Mouse (Mus musculus) MEL (cell line): Measurements from ENCODE around the gene 6430628N08Rik. TPM values are rescaled to one million over a fixed set of nuclear protein-coding genes. Genes with fewer than 3 reads are reported as not detected.

ENCODE experiments used
- DNase-seq: peaks from one replicate; pipeline ENCODE4 v3.0.0; 2011; ENCODE audit warnings: low read depth, low spot score
- H3K27ac ChIP-seq: 2 replicates; pipeline ENCODE4 v1.5.1; 2012; ENCODE audit warnings: low read depth, mild to moderate bottlenecking, control low read depth, low read length, moderate library complexity; ENCODE audit not compliant: control insufficient read depth
- H3K27me3 ChIP-seq, 2 experiments: fragments of 150-350 bp in 1 of 2; sonication (generic) in 1 of 2; 2 replicates each; pipeline ENCODE4 v1.6.1; 2012; ENCODE audit warnings: low read length in 2 of 2, mild to moderate bottlenecking in 2 of 2, improper control_type of control experiment in 1 of 2, moderate library complexity in 1 of 2; ENCODE audit not compliant: insufficient read depth in 2 of 2, control insufficient read depth in 1 of 2
- H3K36me3 ChIP-seq, 2 experiments: 2 replicates each; pipeline ENCODE4 v1.6.1; 2012 to 2014; ENCODE audit warnings: low read length in 2 of 2, improper control_type of control experiment in 1 of 2, inconsistent platforms in 1 of 2, mild to moderate bottlenecking in 1 of 2; ENCODE audit not compliant: insufficient read depth in 2 of 2, control insufficient read depth in 1 of 2
- H3K4me1 ChIP-seq, 2 experiments: fragments of 150-350 bp in 1 of 2; sonication (generic) in 1 of 2; 2 replicates each; pipeline ENCODE4 v1.6.1; 2012; ENCODE audit warnings: low read length in 2 of 2, improper control_type of control experiment in 1 of 2, mild to moderate bottlenecking in 1 of 2; ENCODE audit not compliant: insufficient read depth in 2 of 2, control insufficient read depth in 1 of 2
- H3K4me3 ChIP-seq, 2 experiments: fragments of 150-350 bp in 1 of 2; sonication (generic) in 1 of 2; 2 replicates each; pipeline ENCODE4 v1.5.1; 2012; ENCODE audit warnings: low read depth in 2 of 2, low read length in 2 of 2, mild to moderate bottlenecking in 2 of 2, moderate library complexity in 2 of 2, control low read depth in 1 of 2, improper control_type of control experiment in 1 of 2; ENCODE audit not compliant: control insufficient read depth in 1 of 2, insufficient read depth in 1 of 2
- H3K79me2 ChIP-seq: 2 replicates; pipeline ENCODE4 v1.6.1; 2012; ENCODE audit warnings: mild to moderate bottlenecking, low read length, moderate library complexity; ENCODE audit not compliant: control insufficient read depth, poor library complexity, insufficient read depth
- H3K9ac ChIP-seq: 2 replicates; pipeline ENCODE4 v1.6.1; 2012; ENCODE audit warnings: low read depth, mild to moderate bottlenecking, control low read depth, low read length, moderate library complexity; ENCODE audit not compliant: control insufficient read depth, poor library complexity, severe bottlenecking
- H3K9me3 ChIP-seq: fragments of 150-350 bp; sonication (generic); replicated peaks from 2 replicates; pipeline ENCODE4 v1.6.1; 2012; ENCODE audit warnings: mild to moderate bottlenecking, low read length, improper control_type of control experiment, moderate library complexity; ENCODE audit not compliant: insufficient read depth
- BHLHE40 ChIP-seq: IDR thresholded peaks from 2 replicates; pipeline ENCODE4 v1.6.1; 2012; ENCODE audit warnings: low read depth, mild to moderate bottlenecking, inconsistent platforms, low read length, improper control_type of control experiment, borderline replicate concordance
- E2F4 ChIP-seq: IDR thresholded peaks from 2 replicates; pipeline ENCODE4 v1.6.1; 2011; ENCODE audit warnings: low read depth, low read length, improper control_type of control experiment, borderline replicate concordance
- ELF1 ChIP-seq: IDR thresholded peaks from 2 replicates; pipeline ENCODE4 v1.6.1; 2014; ENCODE audit warnings: low read depth, mild to moderate bottlenecking, inconsistent platforms, low read length, improper control_type of control experiment, moderate library complexity
- EP300 ChIP-seq, 2 experiments: IDR thresholded peaks; 2 replicates each; pipeline ENCODE4 v1.6.1; 2011; ENCODE audit warnings: improper control_type of control experiment in 2 of 2, low read length in 2 of 2, low read depth in 1 of 2, mild to moderate bottlenecking in 1 of 2
- ETS1 ChIP-seq: IDR thresholded peaks from 2 replicates; pipeline ENCODE4 v1.6.1; 2012; ENCODE audit warnings: low read depth, mild to moderate bottlenecking, inconsistent platforms, low read length, improper control_type of control experiment, moderate library complexity
- GABPA ChIP-seq: IDR thresholded peaks from 2 replicates; pipeline ENCODE4 v1.6.1; 2012; ENCODE audit warnings: low read depth, mild to moderate bottlenecking, inconsistent platforms, low read length, improper control_type of control experiment, moderate library complexity
- GATA1 ChIP-seq: IDR thresholded peaks from 2 replicates; pipeline ENCODE4 v1.6.1; 2011; ENCODE audit warnings: low read depth, low read length, improper control_type of control experiment
- HCFC1 ChIP-seq: IDR thresholded peaks from 2 replicates; pipeline ENCODE4 v1.6.1; 2012; ENCODE audit warnings: low read depth, mild to moderate bottlenecking, inconsistent platforms, low read length, improper control_type of control experiment, moderate library complexity
- JUND ChIP-seq: IDR thresholded peaks from 2 replicates; pipeline ENCODE4 v1.6.1; 2011; ENCODE audit warnings: low read depth, mild to moderate bottlenecking, improper control_type of control experiment, low read length
- KAT2A ChIP-seq: conservative IDR thresholded peaks from 2 replicates; pipeline ENCODE4 v1.6.1; 2012; ENCODE audit warnings: low read depth, low read length, improper control_type of control experiment, inconsistent platforms
- MAFK ChIP-seq: IDR thresholded peaks from 2 replicates; pipeline ENCODE4 v1.6.1; 2011; ENCODE audit warnings: low read depth, mild to moderate bottlenecking, low read length, improper control_type of control experiment, borderline replicate concordance
- MAX ChIP-seq: IDR thresholded peaks from 2 replicates; pipeline ENCODE4 v1.6.1; 2011; ENCODE audit warnings: low read length, improper control_type of control experiment
- MEF2A ChIP-seq: IDR thresholded peaks from 2 replicates; pipeline ENCODE4 v1.6.1; 2014; ENCODE audit warnings: low read depth, mild to moderate bottlenecking, inconsistent platforms, low read length, improper control_type of control experiment; ENCODE audit not compliant: poor library complexity, insufficient replicate concordance, severe bottlenecking; ENCODE audit errors: extremely low read depth
- MXI1 ChIP-seq: IDR thresholded peaks from 2 replicates; pipeline ENCODE4 v1.6.1; 2011; ENCODE audit warnings: mild to moderate bottlenecking, low read depth, low read length, improper control_type of control experiment
- MYB ChIP-seq: IDR thresholded peaks from 2 replicates; pipeline ENCODE4 v1.6.1; 2011; ENCODE audit warnings: mild to moderate bottlenecking, low read depth, low read length, improper control_type of control experiment
- MYC ChIP-seq: IDR thresholded peaks from 2 replicates; pipeline ENCODE4 v1.6.1; 2011; ENCODE audit warnings: low read depth, mild to moderate bottlenecking, low read length, improper control_type of control experiment, moderate library complexity
- NELFE ChIP-seq: IDR thresholded peaks from 2 replicates; pipeline ENCODE4 v1.6.1; 2011; ENCODE audit warnings: low read depth, low read length, improper control_type of control experiment
- POLR2A ChIP-seq, 2 experiments: IDR thresholded peaks; 2 replicates each; pipeline ENCODE4 v1.6.1; 2011 to 2012; ENCODE audit warnings: low read length in 2 of 2, mild to moderate bottlenecking in 2 of 2, control low read depth in 1 of 2, improper control_type of control experiment in 1 of 2, low read depth in 1 of 2, moderate library complexity in 1 of 2; ENCODE audit not compliant: control insufficient read depth in 1 of 2, insufficient read depth in 1 of 2, poor library complexity in 1 of 2
- POLR2AphosphoS2 ChIP-seq: IDR thresholded peaks from 2 replicates; pipeline ENCODE4 v1.6.1; 2011; ENCODE audit warnings: low read length, improper control_type of control experiment
- POLR2AphosphoS5 ChIP-seq: IDR thresholded peaks from 2 replicates; pipeline ENCODE4 v1.6.1; 2012; ENCODE audit warnings: low read depth, borderline replicate concordance, mild to moderate bottlenecking, inconsistent platforms, low read length, moderate library complexity, mixed read lengths
- RCOR1 ChIP-seq: IDR thresholded peaks from 2 replicates; pipeline ENCODE4 v1.6.1; 2012; ENCODE audit warnings: low read depth, mild to moderate bottlenecking, inconsistent platforms, low read length, improper control_type of control experiment
- SIN3A ChIP-seq: IDR thresholded peaks from 2 replicates; pipeline ENCODE4 v1.6.1; 2012; ENCODE audit warnings: low read length, improper control_type of control experiment, inconsistent platforms
- SMC3 ChIP-seq: IDR thresholded peaks from 2 replicates; pipeline ENCODE4 v1.6.1; 2011; ENCODE audit warnings: low read depth, low read length, improper control_type of control experiment
- TBP ChIP-seq: IDR thresholded peaks from 2 replicates; pipeline ENCODE4 v1.8.0; 2011; ENCODE audit warnings: low read depth, low read length, improper control_type of control experiment
- TCF12 ChIP-seq: IDR thresholded peaks from 2 replicates; pipeline ENCODE4 v1.6.1; 2014; ENCODE audit warnings: low read depth, mild to moderate bottlenecking, inconsistent platforms, low read length, improper control_type of control experiment, moderate library complexity
- UBTF ChIP-seq: IDR thresholded peaks from 2 replicates; pipeline ENCODE4 v1.6.1; 2012; ENCODE audit warnings: low read depth, mild to moderate bottlenecking, inconsistent platforms, low read length, improper control_type of control experiment, moderate library complexity, borderline replicate concordance; ENCODE audit not compliant: insufficient read depth
- USF1 ChIP-seq: IDR thresholded peaks from 2 replicates; pipeline ENCODE4 v1.6.1; 2014; ENCODE audit warnings: low read depth, mild to moderate bottlenecking, inconsistent platforms, low read length, improper control_type of control experiment, moderate library complexity
- USF2 ChIP-seq, 2 experiments: IDR thresholded peaks; 2 replicates each; pipeline ENCODE4 v1.6.1; 2011 to 2012; ENCODE audit warnings: improper control_type of control experiment in 2 of 2, low read length in 2 of 2, borderline replicate concordance in 1 of 2, inconsistent platforms in 1 of 2, low read depth in 1 of 2, mild to moderate bottlenecking in 1 of 2; ENCODE audit not compliant: insufficient read depth in 1 of 2
- ZC3H11A ChIP-seq: IDR thresholded peaks from 2 replicates; pipeline ENCODE4 v1.6.1; 2012; ENCODE audit warnings: low read depth, mild to moderate bottlenecking, inconsistent platforms, low read length, improper control_type of control experiment
- ZMIZ1 ChIP-seq: IDR thresholded peaks from 2 replicates; pipeline ENCODE4 v1.6.1; 2012; ENCODE audit warnings: low read depth, mild to moderate bottlenecking, inconsistent platforms, low read length, improper control_type of control experiment, moderate library complexity
- polyA plus RNA-seq, 2 experiments: library from polyadenylated mRNA; stranded (reverse) in 1 of 2; unstranded in 1 of 2; fragments of >175 nt in 1 of 2; fragments of >200 nt in 1 of 2; gene quantifications; 2 replicates each; pipeline versions ENCODE4 v1.2.1 to v1.2.4; 2012; ENCODE audit warnings: low replicate concordance in 2 of 2, low read depth in 1 of 2; ENCODE audit not compliant: insufficient read length in 2 of 2, insufficient read depth in 1 of 2, missing spikeins in 1 of 2
- total RNA-seq: library from RNA; depleted of rRNA; stranded (reverse); fragments of 300-350 nt; gene quantifications from 2 replicates; pipeline ENCODE4 v1.2.3, GENCODE M21; 2012

Gene 6430628N08Rik
- total and polyA plus RNA-seq, 3 experiments = not detected

DNA sequence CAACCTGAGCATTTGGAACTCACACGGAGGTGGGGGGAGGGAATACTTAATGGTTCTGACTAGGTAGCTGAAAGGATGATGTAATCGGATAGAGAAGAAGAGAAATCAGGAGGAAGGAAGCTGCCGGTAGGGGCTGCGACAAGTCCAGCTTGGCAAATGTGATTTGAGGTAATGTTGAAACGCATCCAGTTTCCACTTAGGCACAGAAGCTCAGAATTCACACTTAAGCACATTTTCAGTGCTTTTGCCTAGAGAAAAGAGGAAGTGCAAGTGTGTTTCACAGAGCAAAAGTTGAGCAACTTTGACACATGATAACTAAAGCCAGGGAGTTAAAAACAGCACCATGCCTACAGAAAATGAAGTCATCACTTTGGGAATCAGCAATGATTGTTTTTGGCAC, 43.1 kb upstream of the 6430628N08Rik start:
- H3K9ac ChIP-seq = peak overlapping the region; percentile 51
- H3K27me3 ChIP-seq = no peaks in the 10 kb centered on the region
- peak; percentile 93 for DNase-seq
- TF ChIP-seq JUND (no peak), ELF1 (no peak), GATA1 (peak; percentile 70), MAFK (peak; percentile 43; the same call in 1 of the 2 replicates), SIN3A (peak; percentile 84), BHLHE40 (peak; percentile 54; the same call in 1 of the 2 replicates), USF2 (IDR thresholded peaks at IDR 0.05; ENCODE audit: borderline replicate concordance in 1 of 2, insufficient read depth in 1 of 2, low read depth in 1 of 2, low read length in 2 of 2) (no peak), MAX (peak; percentile 86), MXI1 (peak; percentile 90), EP300 (IDR thresholded peaks at IDR 0.05; ENCODE audit: low read depth in 1 of 2, low read length in 2 of 2) (peak; percentile 76 to 79), TCF12 (peak; percentile 60), GABPA (no peak), USF1 (peak; percentile 32; the same call in 1 of the 2 replicates), TBP (peak; percentile 41; the same call in 1 of the 2 replicates), KAT2A (peak; percentile 23; the same call in 1 of the 2 replicates), HCFC1 (no peak), RCOR1 (peak; percentile 92), ETS1 (peak; percentile 98), ZMIZ1 (no peak), ZC3H11A (no peak), MYC (peak; percentile 89)
- peaks cover 29 to 41% of the 10 kb centered on the region in 2 experiments for H3K4me1 ChIP-seq
- H3K4me3 ChIP-seq = no peak overlapping the region
- peak overlapping the region; percentile 98 for H3K27ac ChIP-seq
- H3K79me2 ChIP-seq = no peaks in the 10 kb centered on the region
- H3K9me3 ChIP-seq = no peaks in the 10 kb centered on the region
- H3K36me3 ChIP-seq = peaks cover 6 to 41% of the 10 kb centered on the region in 2 experiments

DNA sequence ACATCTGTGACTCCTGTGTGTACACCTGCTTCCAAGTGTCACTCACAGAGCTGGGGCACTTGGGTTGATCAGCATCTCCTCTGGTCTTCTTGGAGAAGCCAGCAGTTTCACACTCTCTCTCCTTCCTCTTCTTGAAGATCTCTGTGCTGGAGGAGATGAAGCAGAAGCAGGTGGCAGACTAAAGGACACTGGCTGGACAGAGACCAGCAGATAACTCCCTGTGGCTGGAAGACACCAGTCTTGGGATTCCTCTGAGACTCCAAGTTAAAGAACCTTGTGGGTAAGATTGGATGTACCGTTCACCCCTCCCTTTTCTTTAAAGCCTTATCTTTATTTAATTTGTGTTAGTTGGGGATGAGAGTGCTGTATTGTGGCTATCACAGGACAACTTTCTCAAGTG, 42.4 kb upstream of the 6430628N08Rik start:
- Histone ChIP-seq H3K9me3 (no peaks in the 10 kb centered on the region), H3K4me3 (no peak overlapping the region), H3K4me1 (peaks cover 29 to 40% of the 10 kb centered on the region in 2 experiments), H3K79me2 (no peaks in the 10 kb centered on the region), H3K27ac (peak overlapping the region; percentile 98), H3K36me3 (peaks cover 6 to 41% of the 10 kb centered on the region in 2 experiments), H3K9ac (peak overlapping the region; percentile 11; the same call in 1 of the 2 replicates), H3K27me3 (no peaks in the 10 kb centered on the region)
- peak; percentile 58 for DNase-seq
- TF ChIP-seq POLR2AphosphoS5 (no peak), POLR2AphosphoS2 (no peak), BHLHE40 (no peak), SIN3A (peak; percentile 45; the same call in 1 of the 2 replicates), GATA1 (peak; percentile 37; the same call in 1 of the 2 replicates), MAFK (no peak), E2F4 (no peak), RCOR1 (peak; percentile 36; the same call in 1 of the 2 replicates), POLR2A (IDR thresholded peaks at IDR 0.05; ENCODE audit: control insufficient read depth in 1 of 2, insufficient read depth in 1 of 2, low read depth in 1 of 2, low read length in 2 of 2, poor library complexity in 1 of 2) (no peak), EP300 (IDR thresholded peaks at IDR 0.05; ENCODE audit: low read depth in 1 of 2, low read length in 2 of 2) (peak in 1 of 2 experiments; percentile 45; a peak in 3 of 4 replicates), MEF2A (no peak), USF1 (no peak), SMC3 (no peak), NELFE (no peak), ZC3H11A (no peak), MYB (no peak), HCFC1 (no peak), UBTF (no peak)
